Mouse (Mus musculus): ENCODE data around the gene Thap8. TPM values are rescaled to one million over a fixed set of nuclear protein-coding genes. Genes with fewer than 3 reads are reported as not detected.
"Not testable (repeated sequence)": the region's sequence is repeated elsewhere in the genome, so short reads cannot be mapped to it uniquely, and the experiment has no call there.

The Thap8 gene
- total RNA-seq (2021), result under 1 TPM; 0.27 to 0.28 TPM

- peak; percentile 86 to 88 for DNase-seq
These were observed at the start of gene Thap8, which contains the start of gene Wdr62 for GRCm38 (mm10) chr7:30279951-30280669. Gene Thap8, plus strand, starts transcription at chr7:30280094. Gene Wdr62, minus strand, starts transcription at chr7:30280419.

- no peak for DNase-seq
These were observed 48.6 kb upstream of the Thap8 start for GRCm38 (mm10) chr7:30231328-30231668.

GRCm38 (mm10) chr7:30231669-30232454 lies 48.0 kb upstream of the Thap8 start, which contains the start of the genes Polr2i and Tbcb:
Gene Polr2i, plus strand, starts transcription at chr7:30231948.
Gene Tbcb, minus strand, starts transcription at chr7:30232272.
- peak; percentile 99 for DNase-seq

- DNase-seq, result peak in 1 of 2 experiments; percentile 16
These were observed 47.2 kb upstream of the Thap8 start for GRCm38 (mm10) chr7:30232631-30233148.

- no peak for DNase-seq
These were observed 46.5 kb upstream of the Thap8 start for GRCm38 (mm10) chr7:30233387-30233786.

- DNase-seq, result no peak
These were observed 45.5 kb upstream of the Thap8 start for GRCm38 (mm10) chr7:30234276-30234858.

GRCm38 (mm10) chr7:30235091-30235490 lies 44.8 kb upstream of the Thap8 start:
- no peak for DNase-seq

GRCm38 (mm10) chr7:30235625-30236024 lies 44.3 kb upstream of the Thap8 start, which contains the start of gene Ovol3:
Gene Ovol3, minus strand, starts transcription at chr7:30235725.
- no peak for DNase-seq

- DNase-seq, result not testable (repeated sequence)
These were observed 42.5 kb upstream of the Thap8 start for GRCm38 (mm10) chr7:30237374-30237773.

- no peak for DNase-seq
These were observed 27.6 kb upstream of the Thap8 start for GRCm38 (mm10) chr7:30251956-30252954.

- no peak for DNase-seq
These were observed 14.9 kb upstream of the Thap8 start for GRCm38 (mm10) chr7:30265041-30265440.

GRCm38 (mm10) chr7:30265531-30265930 lies 14.4 kb upstream of the Thap8 start:
- no peak for DNase-seq

- DNase-seq, result no peak
These were observed 14.0 kb upstream of the Thap8 start for GRCm38 (mm10) chr7:30265935-30266334.

GRCm38 (mm10) chr7:30266780-30267179 lies 13.1 kb upstream of the Thap8 start:
- DNase-seq, result no peak

GRCm38 (mm10) chr7:30269641-30270040 lies 10.3 kb upstream of the Thap8 start:
- no peak for DNase-seq

- DNase-seq, result no peak
These were observed 5.5 kb upstream of the Thap8 start for GRCm38 (mm10) chr7:30274383-30274782.

GRCm38 (mm10) chr7:30278911-30279310 lies 983 bp upstream of the Thap8 start:
- no peak for DNase-seq

- DNase-seq, result no peak
These were observed 358 bp upstream of the Thap8 start for GRCm38 (mm10) chr7:30279536-30279935.

GRCm38 (mm10) chr7:30280670-30281138 lies 810 bp downstream of the Thap8 start:
- DNase-seq, result peak; percentile 82 to 86

- DNase-seq, result no peak
These were observed 1.6 kb downstream of the Thap8 start for GRCm38 (mm10) chr7:30281522-30281921.

- no peak for DNase-seq
These were observed 2.8 kb downstream of the Thap8 start for GRCm38 (mm10) chr7:30282740-30283139.

Data from layer of hippocampus, postnatal 36 days (tissue).